Mouse (Mus musculus) lung, adult 2 months (tissue): ENCODE data around the gene Acox2.

Source experiments
- CTCF ChIP-seq: fragments of 200-500 bp; IDR thresholded peaks from 2 replicates; pipeline ENCODE4 v1.5.1; 2011; ENCODE audit warnings: mild to moderate bottlenecking, low read length, control low read depth; ENCODE audit not compliant: insufficient read depth
- POLR2A ChIP-seq: fragments of 200-500 bp; IDR thresholded peaks from 2 replicates; pipeline ENCODE4 v1.6.1; 2011; ENCODE audit warnings: low read depth, mild to moderate bottlenecking, control low read depth, low read length, borderline replicate concordance; ENCODE audit errors: extremely low read depth

- TF ChIP-seq POLR2A: no peak
- TF ChIP-seq CTCF: no peak
These were observed 401 bp downstream of the Acox2 start for GRCm38 (mm10) chr14:8258752-8259151.
